Mouse (Mus musculus) ES-E14 (cell line): ENCODE results near the gene Ctnna3. TPM values are rescaled to one million over a fixed set of nuclear protein-coding genes. Genes with fewer than 3 reads are reported as not detected.

ENCODE experiments used
- DNase-seq: peaks from one replicate; pipeline ENCODE4 v3.0.0-alpha.2; 2013; ENCODE audit warnings: low read depth, low spot score
- H3K27ac ChIP-seq: 2 replicates; pipeline ENCODE4 v1.5.1; 2012; ENCODE audit warnings: low read depth, mild to moderate bottlenecking, low read length, moderate library complexity, mixed read lengths; ENCODE audit not compliant: poor library complexity, insufficient read depth, severe bottlenecking
- H3K36me3 ChIP-seq: 2 replicates; pipeline ENCODE4 v1.6.1; 2012; ENCODE audit warnings: mild to moderate bottlenecking, low read length, moderate library complexity, mixed read lengths; ENCODE audit not compliant: control insufficient read depth, poor library complexity, insufficient read depth, severe bottlenecking
- H3K4me1 ChIP-seq, 2 experiments: fragments of 150-350 bp in 1 of 2; sonication (generic) in 1 of 2; 2 replicates each; pipeline ENCODE4 v1.6.1; 2012; ENCODE audit warnings: low read length in 2 of 2, mild to moderate bottlenecking in 1 of 2, mixed read lengths in 1 of 2; ENCODE audit not compliant: control insufficient read depth in 2 of 2, insufficient read depth in 2 of 2, poor library complexity in 1 of 2
- H3K4me3 ChIP-seq, 2 experiments: fragments of 150-350 bp in 1 of 2; sonication (generic) in 1 of 2; 2 replicates each; pipeline ENCODE4 v1.5.1; 2012; ENCODE audit warnings: low read length in 2 of 2, low read depth in 1 of 2, mild to moderate bottlenecking in 1 of 2, mixed read lengths in 1 of 2; ENCODE audit not compliant: insufficient read depth in 1 of 2, poor library complexity in 1 of 2, severe bottlenecking in 1 of 2
- H3K9ac ChIP-seq: 2 replicates; pipeline ENCODE4 v1.6.1; 2012; ENCODE audit warnings: low read depth, mild to moderate bottlenecking, low read length, mixed read lengths; ENCODE audit not compliant: poor library complexity, insufficient read depth, severe bottlenecking
- H3K9me3 ChIP-seq: fragments of 150-350 bp; sonication (generic); 2 replicates; pipeline ENCODE4 v1.6.1; 2012; ENCODE audit warnings: low read depth, mild to moderate bottlenecking, low read length; ENCODE audit not compliant: control insufficient read depth, insufficient read depth
- CHD2 ChIP-seq: IDR thresholded peaks from 2 replicates; pipeline ENCODE4 v1.6.1; 2014; ENCODE audit warnings: mild to moderate bottlenecking, low read depth, low read length, inconsistent platforms
- HCFC1 ChIP-seq: IDR thresholded peaks from 2 replicates; pipeline ENCODE4 v1.6.1; 2012; ENCODE audit warnings: low read length, inconsistent platforms, borderline replicate concordance; ENCODE audit not compliant: insufficient read depth
- MAFK ChIP-seq: IDR thresholded peaks from 2 replicates; pipeline ENCODE4 v1.6.1; 2014; ENCODE audit warnings: mild to moderate bottlenecking, low read depth, low read length, inconsistent platforms; ENCODE audit not compliant: insufficient read depth
- ZC3H11A ChIP-seq: IDR thresholded peaks from 2 replicates; pipeline ENCODE4 v1.6.1; 2012; ENCODE audit warnings: low read depth, mild to moderate bottlenecking, inconsistent platforms, low read length, borderline replicate concordance
- ZNF384 ChIP-seq: IDR thresholded peaks from 2 replicates; pipeline ENCODE4 v1.6.1; 2012; ENCODE audit warnings: low read depth, low read length, inconsistent platforms
- in situ Hi-C, 2 experiments: fragments of 600-800 bp; cut with MboI; formaldehyde crosslinking; loops; one replicate each; pipeline ENCODE4 v1.15.1; 2025; ENCODE audit warnings: low sequenced_read_pairs in 2 of 2, inconsistent platforms in 1 of 2; ENCODE audit not compliant: unreplicated experiment in 2 of 2
- total RNA-seq: library from RNA; depleted of rRNA; stranded (reverse); fragments of 300-350 nt; gene quantifications from 2 replicates; pipeline ENCODE4 v1.2.3, GENCODE M21; 2012

Ctnna3 gene
- total RNA-seq, 1 experiment = not detected

GRCm38 (mm10) chr10:64483281-64483680, 1053.4 kb downstream of the Ctnna3 start:
- TF ChIP-seq ZC3H11A = no peak
- no peak for TF ChIP-seq CHD2
- H3K9ac ChIP-seq = no peak overlapping the region
- no peak overlapping the region for H3K4me3 ChIP-seq
- no peaks in the 10 kb centered on the region for H3K9me3 ChIP-seq
- H3K36me3 ChIP-seq = no peaks in the 10 kb centered on the region
- in situ Hi-C loops = no loop called here
- no peaks in the 10 kb centered on the region for H3K4me1 ChIP-seq
- no peak for DNase-seq
- no peak overlapping the region for H3K27ac ChIP-seq

DNA sequence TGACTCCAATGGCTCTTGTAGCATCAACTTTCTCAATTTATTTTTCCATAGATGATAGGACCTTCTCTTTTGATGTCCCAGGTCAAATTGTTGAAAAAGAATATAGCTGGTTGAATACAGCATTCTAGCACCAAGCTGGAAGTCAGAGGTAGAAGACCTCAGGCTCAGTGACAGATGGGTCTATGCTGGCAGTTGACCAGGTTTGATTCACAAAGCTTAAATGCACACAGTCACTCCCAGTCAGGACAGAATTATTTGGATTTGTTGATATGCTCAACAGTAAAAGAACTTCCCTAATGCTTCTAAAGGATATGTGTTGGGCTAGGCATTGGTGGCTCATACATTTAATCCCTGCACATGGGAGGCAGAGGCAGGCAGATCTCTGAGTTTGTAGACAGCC, 1059.6 kb downstream of the Ctnna3 start:
- Histone ChIP-seq H3K4me1 (no peaks in the 10 kb centered on the region), H3K9me3 (no peaks in the 10 kb centered on the region), H3K4me3 (no peak overlapping the region), H3K36me3 (no peaks in the 10 kb centered on the region), H3K27ac (no peak overlapping the region), H3K9ac (no peak overlapping the region)
- in situ Hi-C loops = no loop called here
- DNase-seq = no peak
- TF ChIP-seq HCFC1 (no peak), MAFK (no peak), CHD2 (no peak)

GRCm38 (mm10) chr10:64543647-64544046, 1113.7 kb downstream of the Ctnna3 start:
- no peak for TF ChIP-seq ZC3H11A
- no peak for TF ChIP-seq HCFC1
- in situ Hi-C loops = no loop called here
- no peaks in the 10 kb centered on the region for H3K4me1 ChIP-seq
- DNase-seq = no peak
- H3K9me3 ChIP-seq = no peaks in the 10 kb centered on the region
- no peak overlapping the region for H3K27ac ChIP-seq
- H3K4me3 ChIP-seq = no peak overlapping the region
- H3K36me3 ChIP-seq = no peaks in the 10 kb centered on the region
- H3K9ac ChIP-seq = no peak overlapping the region

DNA sequence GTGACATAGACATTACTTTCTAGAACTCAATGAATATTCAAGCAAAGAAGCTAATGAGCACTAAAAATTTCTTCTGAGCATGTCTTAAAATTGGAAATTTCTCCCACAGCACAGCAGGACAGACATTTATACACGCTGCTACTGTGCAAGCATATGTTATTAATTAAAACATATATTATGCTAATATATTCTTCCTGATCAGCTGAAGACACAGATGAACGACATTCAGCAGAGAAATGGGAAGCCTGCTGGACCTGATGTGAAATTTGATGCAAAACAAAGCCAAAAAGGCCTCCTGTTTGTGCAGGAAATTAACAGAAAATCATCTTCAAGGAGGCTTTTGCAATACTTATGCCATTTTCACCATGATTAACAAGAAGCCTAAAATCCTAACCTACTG, 1114.5 kb downstream of the Ctnna3 start:
- H3K9ac ChIP-seq = no peak overlapping the region
- in situ Hi-C loops = no loop called here
- no peaks in the 10 kb centered on the region for H3K4me1 ChIP-seq
- no peaks in the 10 kb centered on the region for H3K36me3 ChIP-seq
- TF ChIP-seq ZNF384 = no peak
- TF ChIP-seq ZC3H11A = no peak
- no peaks in the 10 kb centered on the region for H3K9me3 ChIP-seq
- no peak overlapping the region for H3K4me3 ChIP-seq
- DNase-seq = no peak
- no peak overlapping the region for H3K27ac ChIP-seq

GRCm38 (mm10) chr10:64571311-64571710, 1141.4 kb downstream of the Ctnna3 start:
- no peak for TF ChIP-seq ZC3H11A
- TF ChIP-seq ZNF384 = no peak
- Histone ChIP-seq H3K27ac (no peak overlapping the region), H3K4me1 (no peaks in the 10 kb centered on the region), H3K36me3 (no peaks in the 10 kb centered on the region), H3K9ac (no peak overlapping the region), H3K4me3 (no peak overlapping the region), H3K9me3 (no peaks in the 10 kb centered on the region)
- DNase-seq = no peak
- in situ Hi-C loops = no loop called here
